ENCODE assay signal across 8 mouse cellular contexts in genomic region chr4:138272011-138272997, GRCm38 (mm10). TPM values are rescaled to one million over a fixed set of nuclear protein-coding genes. Genes with fewer than 3 reads are reported as not detected.
DNase-seq lines count a peak whose midpoint lies in the region; ATAC-seq lines count a peak whose summit lies in the region.

No protein-coding gene starts in this region.

- H3K4me3 ChIP-seq in forebrain, embryonic 14.5 days (ENCODE audit: low read depth, low read length) = no peak overlapping the region
- no peak overlapping the region for H3K4me3 ChIP-seq in forebrain, embryonic 10.5 days
- H3K4me3 ChIP-seq in neural tube, embryonic 13.5 days = no peak overlapping the region
- no peak overlapping the region for H3K4me3 ChIP-seq in stomach, embryonic 14.5 days (ENCODE audit: low read depth, low read length)

- H3K27me3 ChIP-seq in forebrain, embryonic 14.5 days (replicated peaks; ENCODE audit: control insufficient read depth, insufficient read depth, low read length) = no peaks in the 10 kb centered on the region
- no peaks in the 10 kb centered on the region; the same call in 1 of the 2 replicates for H3K27me3 ChIP-seq in forebrain, embryonic 10.5 days (ENCODE audit: poor library complexity, severe bottlenecking)
- no peaks in the 10 kb centered on the region for H3K27me3 ChIP-seq in neural tube, embryonic 13.5 days
- no peaks in the 10 kb centered on the region for H3K27me3 ChIP-seq in stomach, embryonic 14.5 days (ENCODE audit: control insufficient read depth, insufficient read depth, low read length)

- H3K4me1 ChIP-seq in forebrain, embryonic 14.5 days (ENCODE audit: control insufficient read depth, insufficient read depth, low read length) = 0 out of 2 replicates have a peak, but pooled peaks cover 3% of the 10 kb centered on the region
- peaks cover 3% of the 10 kb centered on the region for H3K4me1 ChIP-seq in forebrain, embryonic 10.5 days
- 0 out of 2 replicates have a peak, but pooled peaks cover 5% of the 10 kb centered on the region for H3K4me1 ChIP-seq in neural tube, embryonic 13.5 days (replicated peaks)
- H3K4me1 ChIP-seq in stomach, embryonic 14.5 days (ENCODE audit: control insufficient read depth, insufficient read depth, low read length) = no peaks in the 10 kb centered on the region

- no peak overlapping the region for H3K4me2 ChIP-seq in forebrain, embryonic 14.5 days (ENCODE audit: low read length)
- no peak overlapping the region for H3K4me2 ChIP-seq in neural tube, embryonic 13.5 days
- H3K4me2 ChIP-seq in stomach, embryonic 14.5 days (replicated peaks; ENCODE audit: low read depth, low read length) = no peak overlapping the region

- H3K9ac ChIP-seq in forebrain, embryonic 14.5 days (ENCODE audit: low read length) = no peak overlapping the region
- H3K9ac ChIP-seq in neural tube, embryonic 13.5 days = no peak overlapping the region
- no peak overlapping the region for H3K9ac ChIP-seq in stomach, embryonic 14.5 days (replicated peaks; ENCODE audit: low read depth, low read length)

- peak; percentile 59 for DNase-seq in forebrain, embryonic 14.5 days (ENCODE audit: low spot score)
- no peak for DNase-seq in forebrain, embryonic 10.5 days (ENCODE audit: extremely low spot score, low spot score)
- DNase-seq in neural tube, embryonic 10.5 days (ENCODE audit: extremely low spot score, low spot score) = no peak
- peak; percentile 65 to 83 for DNase-seq in left cerebral cortex, postnatal 14 days (ENCODE audit: low spot score in 2 of 2)
- DNase-seq in spleen, adult 18-20 months = no peak
- DNase-seq in liver = no peak

- intact Hi-C loops in left cerebral cortex, postnatal 14 days (cut with DNase I) = no loop called here

- H3K27ac ChIP-seq in forebrain, embryonic 14.5 days (ENCODE audit: low read depth, low read length) = no peak overlapping the region
- H3K27ac ChIP-seq in forebrain, embryonic 10.5 days = no peak overlapping the region
- H3K27ac ChIP-seq in neural tube, embryonic 13.5 days (replicated peaks) = no peak overlapping the region
- no peak overlapping the region for H3K27ac ChIP-seq in stomach, embryonic 14.5 days (ENCODE audit: low read length)

- ATAC-seq in forebrain, embryonic 14.5 days = no peak
- peak; percentile 43 for ATAC-seq in neural tube, embryonic 13.5 days (ENCODE audit: low read depth)
- ATAC-seq in stomach, embryonic 14.5 days (ENCODE audit: insufficient number of reproducible peaks, insufficient read depth, low FRiP score, low read depth) = peak; percentile 64; the same call in 1 of the 2 replicates

- 67% methylated on average over 14 of the region's 14 CpGs for WGBS in forebrain, embryonic 14.5 days
- 81% methylated on average over 14 of the region's 14 CpGs for WGBS in forebrain, embryonic 10.5 days
- 70% methylated on average over 14 of the region's 14 CpGs for WGBS in neural tube, embryonic 13.5 days
- WGBS in stomach, embryonic 14.5 days = 64% methylated on average over 14 of the region's 14 CpGs

- H3K9me3 ChIP-seq in forebrain, embryonic 14.5 days (replicated peaks; ENCODE audit: control insufficient read depth, low read length) = no peaks in the 10 kb centered on the region
- H3K9me3 ChIP-seq in forebrain, embryonic 10.5 days = no peaks in the 10 kb centered on the region
- H3K9me3 ChIP-seq in neural tube, embryonic 13.5 days = no peaks in the 10 kb centered on the region
- H3K9me3 ChIP-seq in stomach, embryonic 14.5 days (ENCODE audit: control insufficient read depth, low read depth, low read length) = no peaks in the 10 kb centered on the region

- H3K36me3 ChIP-seq in forebrain, embryonic 14.5 days (ENCODE audit: control insufficient read depth, insufficient read depth, low read length) = no peaks in the 10 kb centered on the region
- H3K36me3 ChIP-seq in forebrain, embryonic 10.5 days (replicated peaks) = no peaks in the 10 kb centered on the region
- H3K36me3 ChIP-seq in neural tube, embryonic 13.5 days = no peaks in the 10 kb centered on the region
- H3K36me3 ChIP-seq in stomach, embryonic 14.5 days (ENCODE audit: control insufficient read depth, insufficient read depth, low read length) = no peaks in the 10 kb centered on the region

RNA-seq across cellular contexts. Expression of gene Kif17, which starts 22.1 kb away (rescaled TPM):
- 0.61 and 0.85 TPM in 2 replicates for polyA plus RNA-seq in forebrain, embryonic 14.5 days (2014; fragmentation: Nextera tagmentation; extraction: Ambion mirVana)
- 0.25 and 0.39 TPM in 2 replicates for polyA plus RNA-seq in forebrain, embryonic 10.5 days (2016; fragmentation: Nextera tagmentation; extraction: Ambion mirVana)
- 2.1 and 2.2 TPM in 2 replicates for polyA plus RNA-seq in neural tube, embryonic 13.5 days (2015; fragmentation: Nextera tagmentation; extraction: Ambion mirVana)
- 10 to 100 TPM; 16.7 to 18.0 TPM for total RNA-seq in left cerebral cortex, postnatal 14 days (2021)
- polyA plus RNA-seq in stomach, embryonic 14.5 days (2014; fragmentation: Nextera tagmentation; extraction: Ambion mirVana) = 0.98 and 1.5 TPM in 2 replicates

RNA-seq across cellular contexts. Expression of gene Sh2d5, which starts 22.1 kb away (rescaled TPM):
- 4.0 and 4.6 TPM in 2 replicates for polyA plus RNA-seq in forebrain, embryonic 14.5 days (2014; fragmentation: Nextera tagmentation; extraction: Ambion mirVana)
- polyA plus RNA-seq in forebrain, embryonic 10.5 days (2016; fragmentation: Nextera tagmentation; extraction: Ambion mirVana) = 0.23 and 0.47 TPM in 2 replicates
- 9.4 TPM in 2 replicates for polyA plus RNA-seq in neural tube, embryonic 13.5 days (2015; fragmentation: Nextera tagmentation; extraction: Ambion mirVana)
- 10 to 100 TPM; 35.2 to 37.1 TPM for total RNA-seq in left cerebral cortex, postnatal 14 days (2021)
- 0.41 and 0.48 TPM in 2 replicates for polyA plus RNA-seq in stomach, embryonic 14.5 days (2014; fragmentation: Nextera tagmentation; extraction: Ambion mirVana)

RNA-seq across cellular contexts. Expression of gene Ddost, which starts 32.2 kb away (rescaled TPM):
- polyA plus RNA-seq in forebrain, embryonic 14.5 days (2014; fragmentation: Nextera tagmentation; extraction: Ambion mirVana) = 182 and 192 TPM in 2 replicates
- polyA plus RNA-seq in forebrain, embryonic 10.5 days (2016; fragmentation: Nextera tagmentation; extraction: Ambion mirVana) = 279 and 281 TPM in 2 replicates
- 214 and 216 TPM in 2 replicates for polyA plus RNA-seq in neural tube, embryonic 13.5 days (2015; fragmentation: Nextera tagmentation; extraction: Ambion mirVana)
- total RNA-seq in left cerebral cortex, postnatal 14 days (2021) = 100 to 1,000 TPM in 1 of 2 experiments, 10 to 100 TPM in 1; 96.9 to 101 TPM
- 351 and 363 TPM in 2 replicates for polyA plus RNA-seq in stomach, embryonic 14.5 days (2014; fragmentation: Nextera tagmentation; extraction: Ambion mirVana)

RNA-seq across cellular contexts. Expression of gene Pink1, which starts 53.8 kb away (rescaled TPM):
- 42.2 and 47.6 TPM in 2 replicates for polyA plus RNA-seq in forebrain, embryonic 14.5 days (2014; fragmentation: Nextera tagmentation; extraction: Ambion mirVana)
- polyA plus RNA-seq in forebrain, embryonic 10.5 days (2016; fragmentation: Nextera tagmentation; extraction: Ambion mirVana) = 24.6 and 26.7 TPM in 2 replicates
- polyA plus RNA-seq in neural tube, embryonic 13.5 days (2015; fragmentation: Nextera tagmentation; extraction: Ambion mirVana) = 84.9 and 94.0 TPM in 2 replicates
- total RNA-seq in left cerebral cortex, postnatal 14 days (2021) = 100 to 1,000 TPM; 181 to 190 TPM
- polyA plus RNA-seq in stomach, embryonic 14.5 days (2014; fragmentation: Nextera tagmentation; extraction: Ambion mirVana) = 24.1 and 29.6 TPM in 2 replicates

RNA-seq across cellular contexts. Expression of gene Hp1bp3, which starts 56.2 kb away (rescaled TPM):
- 257 and 277 TPM in 2 replicates for polyA plus RNA-seq in forebrain, embryonic 14.5 days (2014; fragmentation: Nextera tagmentation; extraction: Ambion mirVana)
- polyA plus RNA-seq in forebrain, embryonic 10.5 days (2016; fragmentation: Nextera tagmentation; extraction: Ambion mirVana) = 147 and 152 TPM in 2 replicates
- 172 and 212 TPM in 2 replicates for polyA plus RNA-seq in neural tube, embryonic 13.5 days (2015; fragmentation: Nextera tagmentation; extraction: Ambion mirVana)
- total RNA-seq in left cerebral cortex, postnatal 14 days (2021) = 100 to 1,000 TPM; 149 to 154 TPM
- polyA plus RNA-seq in stomach, embryonic 14.5 days (2014; fragmentation: Nextera tagmentation; extraction: Ambion mirVana) = 192 and 196 TPM in 2 replicates

Comparison
In these comparisons a context has a peak if more than half of its experiments do, and no peak if none do; other contexts are left out.
1. DNase-seq: peak in forebrain, embryonic 14.5 days (single experiment) and left cerebral cortex, postnatal 14 days (2 of 2); none in forebrain, embryonic 10.5 days (single experiment), neural tube, embryonic 10.5 days (single experiment), spleen, adult 18-20 months (0 of 2) and liver (single experiment).